Mouse (Mus musculus): ENCODE measurements around the gene Pcyt2.
"Not testable (repeated sequence)": the region's sequence is repeated elsewhere in the genome, so short reads cannot be mapped to it uniquely, and the experiment has no call there.

The Pcyt2 gene

DNA sequence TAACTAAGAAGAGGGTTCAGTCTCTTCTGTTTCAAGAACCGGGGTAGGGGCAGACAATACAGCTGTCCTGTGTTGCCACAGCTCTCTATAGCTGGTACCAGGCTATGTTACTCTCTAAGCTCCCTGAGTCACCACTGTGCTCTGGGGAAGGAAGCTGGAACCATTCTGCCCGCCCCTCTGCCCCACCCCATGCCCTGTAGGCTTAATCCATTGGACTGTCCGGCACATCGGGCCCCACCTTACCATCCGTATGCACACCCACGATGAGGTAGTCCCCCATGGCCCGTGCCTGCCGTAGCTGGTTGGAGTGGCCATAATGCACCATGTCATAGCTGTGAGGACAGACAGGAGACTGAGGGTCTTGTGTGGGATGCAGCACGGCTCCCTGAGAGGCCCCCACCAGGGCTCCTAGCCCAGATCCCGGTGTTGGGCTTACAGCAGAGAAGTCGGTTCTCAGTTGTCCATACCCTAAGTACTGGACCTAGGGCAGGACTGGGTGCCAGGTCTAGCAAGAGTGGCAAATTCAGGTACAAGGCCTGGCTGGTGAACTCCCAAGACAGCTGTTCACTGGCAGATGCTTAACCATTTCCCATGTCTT is 2.0 kb downstream of the Pcyt2 start:
- no peak for DNase-seq (ENCODE audit: low spot score in 2 of 2)

GRCm38 (mm10) chr11:120615167-120615566 is 2.6 kb downstream of the Pcyt2 start:
- DNase-seq (ENCODE audit: low spot score in 2 of 2): no peak

- DNase-seq (ENCODE audit: low spot score in 2 of 2): no peak
Observed at GRCm38 (mm10) chr11:120613976-120614375, 3.8 kb downstream of the Pcyt2 start.

- DNase-seq (ENCODE audit: low spot score in 2 of 2): no peak
Observed at GRCm38 (mm10) chr11:120613481-120613972, 4.2 kb downstream of the Pcyt2 start.

DNA sequence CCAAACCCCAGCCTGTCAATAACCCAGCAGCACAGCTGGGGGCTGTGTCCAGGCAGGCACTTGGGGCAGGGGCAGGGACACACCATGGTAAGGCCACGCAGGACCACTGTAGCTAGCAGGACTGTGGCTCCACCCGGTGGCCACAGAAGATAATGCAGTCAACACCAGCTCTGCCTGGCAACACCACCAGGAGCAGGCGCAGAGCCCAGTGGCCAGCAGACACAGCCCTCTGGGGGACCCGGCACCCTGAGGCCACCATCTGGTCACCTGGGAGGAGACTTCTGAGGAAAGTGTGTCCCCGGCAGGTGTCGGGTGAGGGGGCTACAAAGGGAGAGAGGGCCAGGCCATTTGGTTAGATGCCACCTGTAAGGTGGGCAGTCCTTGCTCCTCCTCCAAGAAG is 5.0 kb downstream of the Pcyt2 start:
- DNase-seq (ENCODE audit: low spot score in 2 of 2): peak; percentile 68 to 87

DNA sequence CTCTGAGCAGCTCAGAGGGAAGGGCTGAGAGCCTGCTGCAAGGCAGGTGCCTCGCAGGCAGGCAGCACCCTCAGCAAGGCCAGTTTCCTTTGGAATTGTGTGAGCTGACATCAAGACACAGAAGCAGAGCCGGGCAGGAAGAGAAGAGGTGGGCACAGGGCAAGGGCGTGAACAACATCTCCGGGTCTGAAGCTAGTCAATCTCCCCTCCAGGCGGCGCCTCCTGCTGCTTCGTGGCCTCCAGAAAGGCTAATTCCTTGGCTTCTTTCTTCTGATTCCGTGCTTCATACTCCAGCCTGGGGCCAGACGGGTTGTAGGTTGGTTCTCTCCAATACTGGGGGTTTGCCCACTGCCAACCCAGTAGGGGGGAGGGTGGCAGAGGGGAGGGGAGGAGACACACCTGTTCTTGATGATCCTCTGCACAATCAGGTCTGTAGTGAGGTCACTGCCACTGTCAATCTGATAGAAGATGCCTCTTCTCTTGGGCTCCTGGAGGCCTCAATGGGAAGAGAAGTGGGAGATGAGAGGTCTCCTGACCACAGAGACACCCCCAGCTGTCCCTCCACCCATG is 7.2 kb downstream of the Pcyt2 start:
- no peak for DNase-seq (ENCODE audit: low spot score in 2 of 2)

DNA sequence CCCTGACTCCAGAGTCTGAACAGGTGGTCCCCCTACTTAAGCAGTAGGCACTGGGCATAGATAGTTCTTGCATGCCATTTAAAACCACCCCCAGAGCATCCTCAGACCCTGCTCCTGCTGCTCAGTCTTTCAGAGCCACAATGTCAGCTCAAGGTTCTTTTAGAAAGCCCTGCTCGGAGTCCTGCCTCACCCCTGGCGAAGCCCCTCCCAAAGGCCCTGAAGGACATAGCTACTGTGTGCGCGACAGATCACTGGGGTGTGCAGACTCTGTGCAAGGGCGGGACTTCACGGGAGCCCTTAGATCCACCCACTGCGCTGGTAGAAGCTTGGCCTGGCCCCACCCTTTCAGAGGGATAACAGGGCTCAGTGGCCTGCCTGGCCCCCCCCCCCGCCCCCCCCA is 8.5 kb downstream of the Pcyt2 start:
- DNase-seq (ENCODE audit: low spot score in 2 of 2): no peak

GRCm38 (mm10) chr11:120608241-120609034 is 9.3 kb downstream of the Pcyt2 start, which contains the start of gene Npb:
TSS of gene Npb (plus strand) at chr11:120608477.
- no peak for DNase-seq (ENCODE audit: low spot score in 2 of 2)

DNA sequence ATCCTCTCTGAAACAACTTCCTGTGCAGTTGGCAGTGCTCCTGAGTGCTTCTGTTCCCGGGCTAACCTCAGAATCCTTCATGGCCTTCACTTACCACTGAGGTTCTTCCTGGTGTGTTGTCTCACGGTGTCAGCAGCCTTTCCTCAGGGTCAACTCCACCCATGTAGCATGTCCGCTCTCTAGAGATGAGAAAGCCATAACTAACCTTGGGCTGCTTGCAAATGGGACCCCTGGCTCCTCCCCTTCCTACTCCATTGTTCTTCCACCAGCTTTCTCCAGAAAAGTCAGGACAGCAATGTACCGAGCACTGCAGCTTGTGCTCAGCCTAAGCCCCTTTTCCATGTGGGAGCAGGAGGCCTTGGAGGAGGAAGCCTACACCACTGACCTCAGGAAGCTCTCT is 11.0 kb downstream of the Pcyt2 start:
- DNase-seq (ENCODE audit: low spot score in 2 of 2): no peak

DNA sequence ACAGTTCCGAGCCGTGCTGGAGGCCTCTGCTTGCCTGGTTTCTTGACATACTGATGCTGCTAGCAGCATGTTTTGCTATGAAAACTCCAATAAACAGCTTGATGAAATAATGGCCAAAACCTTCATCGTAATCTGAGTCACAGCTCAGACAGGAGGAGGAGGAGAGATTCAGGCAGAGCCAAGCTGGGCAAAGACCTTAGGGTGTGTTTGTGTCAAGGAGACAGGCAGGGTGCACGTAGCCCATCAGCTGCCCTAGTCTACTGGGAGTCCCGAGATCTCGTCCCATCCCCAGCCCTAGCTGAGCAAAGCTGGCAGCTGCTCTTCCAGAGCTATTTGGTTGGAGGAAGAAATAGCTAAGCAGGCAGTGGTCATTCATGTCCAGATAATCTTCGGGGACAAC is 12.1 kb downstream of the Pcyt2 start:
- no peak for DNase-seq (ENCODE audit: low spot score in 2 of 2)

GRCm38 (mm10) chr11:120603545-120603944 is 14.2 kb downstream of the Pcyt2 start:
- DNase-seq (ENCODE audit: low spot score in 2 of 2): no peak

GRCm38 (mm10) chr11:120600716-120601115 is 17.0 kb downstream of the Pcyt2 start:
- no peak for DNase-seq (ENCODE audit: low spot score in 2 of 2)

- no peak for DNase-seq (ENCODE audit: low spot score in 2 of 2)
Observed at GRCm38 (mm10) chr11:120598990-120599549, 18.7 kb downstream of the Pcyt2 start.

GRCm38 (mm10) chr11:120598283-120598989 is 19.3 kb downstream of the Pcyt2 start, which contains the start of the genes Alyref and Anapc11:
TSS of gene Alyref (minus strand) at chr11:120598365.
TSS of gene Anapc11 (plus strand) at chr11:120598421.
- peak; percentile 89 to 96 for DNase-seq (ENCODE audit: low spot score in 2 of 2)

- peak; percentile 42 to 54 for DNase-seq (ENCODE audit: low spot score in 2 of 2)
Observed at GRCm38 (mm10) chr11:120597240-120598235, 20.2 kb downstream of the Pcyt2 start.

DNA sequence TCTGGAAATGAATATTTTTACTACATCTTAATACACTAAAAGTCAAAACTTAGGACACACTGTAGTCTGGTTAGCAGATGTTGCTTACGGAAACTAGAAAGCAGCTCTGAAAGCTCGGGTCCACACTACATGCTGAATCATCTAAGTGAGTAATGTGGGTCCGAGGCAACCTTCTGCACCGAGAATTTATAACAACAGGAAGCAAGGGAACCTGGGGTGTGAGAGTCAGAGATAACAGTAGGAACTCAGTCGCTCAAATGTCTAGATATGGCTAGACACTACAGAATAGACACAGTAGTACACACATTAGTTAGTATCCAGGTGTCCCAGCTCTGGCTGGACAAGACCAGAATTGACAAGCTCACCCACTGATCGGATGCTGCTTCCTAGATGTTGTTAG is 29.2 kb downstream of the Pcyt2 start:
- no peak for DNase-seq (ENCODE audit: low spot score in 2 of 2)

DNA sequence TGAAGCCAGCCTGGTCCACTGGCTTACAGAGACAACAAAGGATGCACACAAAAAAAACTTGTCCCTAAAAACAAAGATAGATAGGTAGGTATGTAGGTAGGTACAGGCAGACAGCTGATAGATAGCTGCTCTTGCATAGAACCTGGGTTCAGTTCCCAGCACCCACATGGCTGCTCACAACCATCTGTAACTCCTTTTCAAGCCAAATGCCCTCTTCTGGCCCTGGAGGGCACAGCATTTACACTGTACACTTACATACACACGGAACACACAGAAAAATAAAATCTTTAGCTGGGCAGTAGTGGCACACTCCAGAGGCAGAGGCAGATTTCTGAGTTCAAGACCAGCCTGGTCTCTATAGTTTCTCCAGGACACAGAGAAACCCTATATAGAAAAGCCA is 33.8 kb downstream of the Pcyt2 start:
- no peak for DNase-seq (ENCODE audit: low spot score in 2 of 2)

GRCm38 (mm10) chr11:120582982-120583293 is 34.8 kb downstream of the Pcyt2 start:
- DNase-seq (ENCODE audit: low spot score in 2 of 2): not testable (repeated sequence)

DNA sequence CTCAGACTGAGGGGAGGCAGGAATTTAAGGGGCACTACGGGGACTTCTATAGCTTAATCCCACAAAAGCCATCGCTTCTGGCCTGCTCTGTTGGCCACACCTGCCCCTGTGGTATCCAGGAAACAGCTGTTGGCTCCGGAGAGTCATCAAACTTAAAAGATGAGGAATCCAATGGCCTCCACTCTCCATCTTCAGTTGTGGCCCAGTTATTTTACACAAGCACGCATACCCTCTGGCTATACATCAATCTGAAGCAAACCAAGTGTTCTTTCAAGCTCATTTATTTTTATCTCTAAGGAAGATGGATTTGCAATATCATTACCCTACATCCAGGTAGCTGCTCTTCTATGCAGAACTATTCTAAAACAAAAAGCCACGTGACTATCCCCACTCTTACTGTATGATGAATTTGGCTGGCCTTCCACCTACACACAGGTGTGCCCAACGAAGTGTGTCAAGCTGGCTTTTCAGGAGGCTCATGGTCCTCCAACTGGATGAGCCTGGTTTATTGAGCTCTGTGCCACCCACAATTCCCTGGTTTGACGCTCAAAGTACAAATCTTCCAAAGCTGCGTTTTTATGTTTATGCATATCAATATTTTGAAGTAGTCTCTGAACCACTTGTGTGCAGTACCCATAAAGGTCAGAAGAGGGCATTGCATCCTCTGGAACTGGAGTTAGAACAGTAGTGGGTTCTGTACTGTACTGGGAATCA is 35.3 kb downstream of the Pcyt2 start:
- peak; percentile 44 to 72 for DNase-seq (ENCODE audit: low spot score in 2 of 2)

Data from spleen, postnatal 10 days (tissue).